Mouse (Mus musculus) retina, postnatal 1 day (tissue): ENCODE measurements at regions not wholly inside any gene's neighbourhood (a gene's known extent, or its start where the extent isn't known, plus 50 kb on each side); places are given as distances from the start of the nearest gene placed in this dataset.

Experiments
- DNase-seq: peaks from one replicate; pipeline ENCODE4 v3.0.0-alpha.2; 2012

- DNase-seq: peak; percentile 62
Measured at GRCm38 (mm10) chr13:51017727-51018321, 82.9 kb upstream of the Spin1 start.

- no peak for DNase-seq
Measured at GRCm38 (mm10) chr13:51018366-51018765, 82.3 kb upstream of the Spin1 start.

- DNase-seq: no peak
Measured at GRCm38 (mm10) chr13:51022401-51023250, 78.1 kb upstream of the Spin1 start.

- no peak for DNase-seq
Measured at GRCm38 (mm10) chr13:51023271-51023670, 77.4 kb upstream of the Spin1 start.

- no peak for DNase-seq
Measured at GRCm38 (mm10) chr13:51026311-51026918, 74.3 kb upstream of the Spin1 start.

GRCm38 (mm10) chr13:51037850-51038450 lies 62.7 kb upstream of the Spin1 start:
- no peak for DNase-seq

- DNase-seq: no peak
Measured at GRCm38 (mm10) chr13:51038955-51039354, 61.7 kb upstream of the Spin1 start.

- DNase-seq: no peak
Measured at GRCm38 (mm10) chr13:51041121-51041520, 59.6 kb upstream of the Spin1 start.

- DNase-seq: no peak
Measured at GRCm38 (mm10) chr13:51042881-51043402, 57.7 kb upstream of the Spin1 start.
